Mouse (Mus musculus) limb, embryonic 13.5 days (tissue): ENCODE data around the gene Gm21028. TPM values are rescaled to one million over a fixed set of nuclear protein-coding genes. Genes with fewer than 3 reads are reported as not detected.
"Not testable (repeated sequence)": the region's sequence is repeated elsewhere in the genome, so short reads cannot be mapped to it uniquely, and the experiment has no call there.

Experiments
- ATAC-seq: fragments of 200-750 bp; cut with Nextera tagmentation; 2 replicates; pipeline ENCODE4 v1.8.0; 2017; ENCODE audit warnings: low read depth, moderate number of reproducible peaks, moderate TSS enrichment; ENCODE audit not compliant: low FRiP score
- H3K27ac ChIP-seq: fragments of 300-500 bp; sonication (generic); 2 replicates; pipeline ENCODE4 v1.5.1; 2015; ENCODE audit warnings: inconsistent platforms, mild to moderate bottlenecking, moderate library complexity
- H3K27me3 ChIP-seq: fragments of 300-500 bp; sonication (generic); 2 replicates; pipeline ENCODE4 v1.6.1; 2015; ENCODE audit warnings: mild to moderate bottlenecking, inconsistent platforms
- H3K36me3 ChIP-seq: fragments of 300-500 bp; sonication (generic); 2 replicates; pipeline ENCODE4 v1.6.1; 2015; ENCODE audit warnings: inconsistent platforms, mild to moderate bottlenecking, moderate library complexity
- H3K4me1 ChIP-seq: fragments of 300-500 bp; sonication (generic); 2 replicates; pipeline ENCODE4 v1.6.1; 2015; ENCODE audit warnings: inconsistent platforms
- H3K4me2 ChIP-seq: fragments of 300-500 bp; sonication (generic); replicated peaks from 2 replicates; pipeline ENCODE4 v1.6.1; 2015; ENCODE audit warnings: inconsistent platforms, mild to moderate bottlenecking, moderate library complexity
- H3K4me3 ChIP-seq: fragments of 300-500 bp; sonication (generic); 2 replicates; pipeline ENCODE4 v1.5.1; 2015; ENCODE audit warnings: moderate library complexity, mild to moderate bottlenecking, inconsistent platforms
- H3K9ac ChIP-seq: fragments of 300-500 bp; sonication (generic); 2 replicates; pipeline ENCODE4 v1.6.1; 2015; ENCODE audit warnings: mild to moderate bottlenecking, inconsistent platforms
- H3K9me3 ChIP-seq: fragments of 300-500 bp; sonication (generic); 2 replicates; pipeline ENCODE4 v1.6.1; 2016; ENCODE audit warnings: inconsistent platforms
- WGBS: fragments of 180-500 bp; shearing (Covaris S2); methylation state at CpG from one replicate; pipeline ENCODE4 v1.1.7; 2015; 5-methylcytosine and 5-hydroxymethylcytosine counted together
- microRNA-seq: library from miRNA; unstranded; fragments of <30 nt; microRNA quantifications from one replicate; pipeline ENCODE4, GENCODE M21; 2016
- polyA plus RNA-seq: library from polyadenylated mRNA; unstranded; fragments of >200 nt; fragmentation: Nextera tagmentation; extraction: Ambion mirVana; gene quantifications from 2 replicates; pipeline ENCODE4 v1.2.1, GENCODE M21; 2015

The Gm21028 gene
- not detected in 2 replicates for polyA plus RNA-seq

GRCm38 (mm10) chr7:42578488-42578887 lies at the start of gene Gm21028:
TSS of gene Gm21028 (minus strand) at chr7:42578588.
- Histone ChIP-seq H3K27ac (no peak within 1 kb of the TSS), H3K4me3 (no peak within 1 kb of the TSS), H3K36me3 (peaks cover 16% of the 10 kb centered on the region), H3K4me2 (no peak within 1 kb of the TSS), H3K27me3 (no peaks in the 10 kb centered on the region), H3K9me3 (peaks cover 58% of the 10 kb centered on the region), H3K9ac (no peak within 1 kb of the TSS), H3K4me1 (no peaks in the 10 kb centered on the region)
- ATAC-seq = no peak
- WGBS = 90% methylated on average over 5 of the region's 5 CpGs

DNA sequence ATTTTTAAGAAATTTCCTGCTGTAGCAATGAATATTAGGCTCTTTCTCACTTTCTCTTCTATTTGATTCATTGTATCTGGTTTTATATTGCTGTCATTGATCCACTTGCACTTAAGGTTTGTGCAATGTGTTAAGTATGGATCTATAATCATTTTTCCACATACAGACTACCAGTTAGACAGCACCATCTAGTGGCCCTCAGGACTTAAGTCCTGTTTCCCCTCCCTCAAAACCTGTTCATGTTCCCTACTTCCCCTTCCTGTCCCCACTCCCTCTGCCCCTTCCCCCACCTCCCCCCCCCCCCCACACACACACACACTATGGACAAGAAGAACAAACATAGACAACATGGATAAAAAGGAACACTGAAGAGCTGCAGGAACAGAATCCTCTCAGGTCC lies 17.3 kb upstream of the Gm21028 start:
- H3K27ac ChIP-seq, H3K4me3 ChIP-seq, H3K27me3 ChIP-seq, H3K9ac ChIP-seq, H3K4me2 ChIP-seq, H3K36me3 ChIP-seq, H3K4me1 ChIP-seq, ATAC-seq: not testable (repeated sequence)
- peaks cover 51% of the 10 kb centered on the region for H3K9me3 ChIP-seq

- not testable (repeated sequence) for H3K36me3 ChIP-seq, H3K27me3 ChIP-seq, H3K4me2 ChIP-seq, H3K4me1 ChIP-seq, H3K4me3 ChIP-seq, H3K27ac ChIP-seq, ATAC-seq, H3K9ac ChIP-seq
- peaks cover 42% of the 10 kb centered on the region for H3K9me3 ChIP-seq
- 93% methylated on average over 11 of the region's 11 CpGs for WGBS
Observed at GRCm38 (mm10) chr7:42592413-42592812, 14.0 kb upstream of the Gm21028 start, which contains the start of gene Zfp977. TSS of gene Zfp977 (minus strand) at chr7:42592547.

GRCm38 (mm10) chr7:42591311-42591710 lies 12.9 kb upstream of the Gm21028 start:
- not testable (repeated sequence) for H3K4me3 ChIP-seq, H3K36me3 ChIP-seq, H3K27ac ChIP-seq, H3K4me2 ChIP-seq, ATAC-seq, H3K27me3 ChIP-seq, H3K9ac ChIP-seq, H3K4me1 ChIP-seq
- H3K9me3 ChIP-seq = peaks cover 47% of the 10 kb centered on the region

DNA sequence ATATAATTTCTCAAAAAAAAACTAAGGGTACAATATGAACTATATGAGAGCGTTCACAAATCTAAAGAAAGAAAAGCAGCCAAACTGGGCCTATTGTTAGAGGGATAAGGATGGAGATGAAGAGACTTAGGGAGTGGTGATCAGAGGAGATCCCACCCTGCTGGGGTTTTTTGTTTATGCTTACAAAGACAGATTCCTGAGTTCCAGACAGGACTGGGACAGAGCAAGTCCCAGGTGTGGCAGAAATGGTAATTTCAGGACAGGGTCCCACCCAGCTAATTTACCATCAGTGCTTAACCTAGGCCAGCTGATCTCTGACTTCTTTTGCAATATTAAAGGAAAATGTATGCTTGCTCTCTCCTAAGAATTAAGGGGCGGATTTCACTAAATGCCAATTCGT lies 26.6 kb downstream of the Gm21028 start:
- Histone ChIP-seq H3K36me3 (no peaks in the 10 kb centered on the region), H3K4me3 (no peak overlapping the region), H3K27ac (no peak overlapping the region), H3K9me3 (peaks cover 7% of the 10 kb centered on the region; the same call in 1 of the 2 replicates), H3K27me3 (no peaks in the 10 kb centered on the region), H3K4me2 (no peak overlapping the region), H3K9ac (no peak overlapping the region), H3K4me1 (no peaks in the 10 kb centered on the region)
- ATAC-seq = no peak
- WGBS = 78% methylated on average over 3 of the region's 3 CpGs

Small RNA genes lying within 50 kb of the gene (microRNA-seq; reads per million reads assigned to microRNA genes)
- gene Gm24938 = not detected

Other genes starting within 250 kb of the Gm21028 start
- not detected in 2 replicates for gene 4933421I07Rik, start 130.5 kb downstream of the Gm21028 start, polyA plus RNA-seq
- 12.9 and 14.9 TPM in 2 replicates for gene Zfp141, start 72.8 kb downstream of the Gm21028 start, polyA plus RNA-seq
- 1.8 and 2.2 TPM in 2 replicates for gene Zfp977, start 14.0 kb upstream of the Gm21028 start, polyA plus RNA-seq
- 3.7 and 3.8 TPM in 2 replicates for gene Zfp976, start 64.0 kb upstream of the Gm21028 start, polyA plus RNA-seq
- 9.1 and 10.0 TPM in 2 replicates for gene Zfp975, start 114.2 kb upstream of the Gm21028 start, polyA plus RNA-seq
- gene Gm17067, start 148.4 kb upstream of the Gm21028 start, polyA plus RNA-seq = not detected in 2 replicates
- not detected in 2 replicates for gene Vmn2r62, start 214.9 kb upstream of the Gm21028 start, polyA plus RNA-seq